Mouse (Mus musculus) G1E (cell line): ENCODE data around the gene Rplp0. TPM values are rescaled to one million over a fixed set of nuclear protein-coding genes. Genes with fewer than 3 reads are reported as not detected.
A peak's percentile ranks its signal among the peaks of the same experiment; 100 is the strongest.

Source experiments
- ATAC-seq: 2 replicates; pipeline ENCODE4 v1.8.0; 2016; ENCODE audit warnings: mild to moderate bottlenecking; ENCODE audit not compliant: insufficient number of reproducible peaks, poor library complexity, low FRiP score, severe bottlenecking; ENCODE audit errors: extremely low read depth
- DNase-seq: peaks from one replicate; pipeline ENCODE4 v3.0.0; 2012; ENCODE audit warnings: low spot score
- H3K27me3 ChIP-seq: 2 replicates; pipeline ENCODE4 v1.6.1; 2012; ENCODE audit warnings: mild to moderate bottlenecking, low read length, inconsistent platforms; ENCODE audit not compliant: insufficient read depth
- H3K36me3 ChIP-seq: replicated peaks from 2 replicates; pipeline ENCODE3; 2012; ENCODE audit warnings: mild to moderate bottlenecking, inconsistent platforms
- H3K4me1 ChIP-seq: 2 replicates; pipeline ENCODE4 v1.6.1; 2012; ENCODE audit warnings: low read depth, low read length, inconsistent platforms, mixed read lengths; ENCODE audit not compliant: insufficient read depth
- H3K4me3 ChIP-seq: 2 replicates; pipeline ENCODE4 v1.5.1; 2012; ENCODE audit warnings: low read depth, mild to moderate bottlenecking, inconsistent platforms, low read length, moderate library complexity, mixed read lengths
- H3K9me3 ChIP-seq: replicated peaks from 2 replicates; pipeline ENCODE4 v1.6.1; 2012; ENCODE audit warnings: inconsistent platforms
- CTCF ChIP-seq: IDR thresholded peaks from 2 replicates; pipeline ENCODE4 v1.5.1; 2012; ENCODE audit warnings: low read depth, low read length, inconsistent platforms, mixed read lengths
- GATA1 ChIP-seq: IDR thresholded peaks from 2 replicates; pipeline ENCODE4 v1.6.1; 2012; ENCODE audit warnings: borderline replicate concordance, low read length, inconsistent platforms, mixed read lengths
- GATA2 ChIP-seq: IDR thresholded peaks from 2 replicates; pipeline ENCODE4 v1.6.1; 2012; ENCODE audit warnings: low read depth, low read length, inconsistent platforms, borderline replicate concordance
- POLR2AphosphoS5 ChIP-seq: IDR thresholded peaks from 2 replicates; pipeline ENCODE4 v1.6.1; 2012; ENCODE audit warnings: low read depth, low read length, inconsistent platforms; ENCODE audit not compliant: insufficient replicate concordance
- TAL1 ChIP-seq: conservative IDR thresholded peaks from 2 replicates; pipeline ENCODE4 v1.6.1; 2012; ENCODE audit warnings: low read depth, low read length, inconsistent platforms, mixed read lengths
- polyA plus RNA-seq: library from polyadenylated mRNA; stranded (reverse); fragments of >175 nt; gene quantifications from 2 replicates; pipeline ENCODE4 v1.2.3, GENCODE M21; 2012
- total RNA-seq, 2 experiments: library from RNA; stranded (forward) in 1 of 2; stranded (reverse) in 1 of 2; fragments of 200-1000 nt in 1 of 2; fragments of >200 nt in 1 of 2; fragmentation: Nextera tagmentation in 1 of 2; gene quantifications; 2 replicates each; pipeline ENCODE4 v1.2.3; 2014 to 2017

Gene Rplp0
- total and polyA plus RNA-seq, 3 experiments: 915 to 1,362 (median 980) TPM

GRCm38 (mm10) chr5:115526456-115527202 lies 32.6 kb upstream of the Rplp0 start:
- Histone ChIP-seq H3K36me3 (peaks cover 49% of the 10 kb centered on the region), H3K27me3 (no peaks in the 10 kb centered on the region; the same call in 1 of the 2 replicates), H3K9me3 (no peaks in the 10 kb centered on the region), H3K4me1 (peaks cover 32% of the 10 kb centered on the region), H3K4me3 (no peak overlapping the region)
- TF ChIP-seq CTCF (no peak), GATA1 (no peak)
- ATAC-seq: no peak
- no peak for DNase-seq

- H3K4me1 ChIP-seq: peaks cover 42% of the 10 kb centered on the region
These were observed 31.1 kb upstream of the Rplp0 start for GRCm38 (mm10) chr5:115528128-115528527.

DNA sequence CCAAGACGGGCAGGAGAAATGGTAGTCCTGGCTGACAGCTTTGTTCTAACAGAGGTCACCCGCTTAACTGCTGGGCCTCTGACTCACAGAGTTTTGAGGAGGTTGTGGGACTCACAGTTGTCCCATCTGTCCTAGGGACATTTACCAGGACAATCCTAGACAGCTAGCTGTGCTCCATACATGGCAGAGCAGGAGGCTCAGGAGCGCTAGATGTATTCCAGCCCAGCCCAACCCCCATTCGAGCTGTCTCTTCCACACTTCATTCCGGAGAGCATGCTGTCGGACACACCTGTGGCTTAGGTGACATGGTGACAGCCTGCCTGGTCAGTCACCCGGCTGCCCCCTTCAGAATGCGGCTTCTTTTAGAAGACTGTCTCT lies 29.9 kb upstream of the Rplp0 start:
- Histone ChIP-seq H3K9me3 (no peaks in the 10 kb centered on the region), H3K4me1 (peaks cover 54% of the 10 kb centered on the region), H3K36me3 (peaks cover 38% of the 10 kb centered on the region), H3K27me3 (no peaks in the 10 kb centered on the region; the same call in 1 of the 2 replicates), H3K4me3 (no peak overlapping the region)
- TF ChIP-seq CTCF (no peak), TAL1 (no peak), GATA1 (no peak), GATA2 (no peak), POLR2AphosphoS5 (no peak)
- no peak for ATAC-seq
- DNase-seq: no peak

More at GRCm38 (mm10) chr5:115528128-115528527, 31.1 kb upstream of the Rplp0 start:
- Histone ChIP-seq H3K9me3 (no peaks in the 10 kb centered on the region), H3K36me3 (peaks cover 42% of the 10 kb centered on the region), H3K4me3 (no peak overlapping the region), H3K27me3 (no peaks in the 10 kb centered on the region; the same call in 1 of the 2 replicates)
- ATAC-seq (no peak), DNase-seq (no peak)
- TF ChIP-seq CTCF (no peak), GATA1 (no peak), POLR2AphosphoS5 (no peak), TAL1 (no peak), GATA2 (no peak)

GRCm38 (mm10) chr5:115529742-115530446 lies 29.4 kb upstream of the Rplp0 start:
- H3K36me3 ChIP-seq: peaks cover 34% of the 10 kb centered on the region
- TF ChIP-seq GATA2 (no peak), GATA1 (no peak), CTCF (no peak)
- peaks cover 59% of the 10 kb centered on the region for H3K4me1 ChIP-seq
- ATAC-seq (no peak), DNase-seq (no peak)
- H3K4me3 ChIP-seq: peak overlapping the region; percentile 36; the same call in 1 of the 2 replicates
- H3K9me3 ChIP-seq: no peaks in the 10 kb centered on the region
- peaks cover 2% of the 10 kb centered on the region; the same call in 1 of the 2 replicates for H3K27me3 ChIP-seq

GRCm38 (mm10) chr5:115530447-115530809 lies 28.8 kb upstream of the Rplp0 start:
- peaks cover 62% of the 10 kb centered on the region for H3K4me1 ChIP-seq
- peak; percentile 62 for DNase-seq
- H3K4me3 ChIP-seq: peak overlapping the region; percentile 66; the same call in 1 of the 2 replicates
- no peaks in the 10 kb centered on the region for H3K9me3 ChIP-seq
- peak; percentile 15; the same call in 1 of the 2 replicates for ATAC-seq
- TF ChIP-seq GATA2 (no peak), POLR2AphosphoS5 (no peak), TAL1 (no peak), CTCF (no peak), GATA1 (no peak)
- peaks cover 4% of the 10 kb centered on the region; the same call in 1 of the 2 replicates for H3K27me3 ChIP-seq
- peaks cover 30% of the 10 kb centered on the region for H3K36me3 ChIP-seq

DNA sequence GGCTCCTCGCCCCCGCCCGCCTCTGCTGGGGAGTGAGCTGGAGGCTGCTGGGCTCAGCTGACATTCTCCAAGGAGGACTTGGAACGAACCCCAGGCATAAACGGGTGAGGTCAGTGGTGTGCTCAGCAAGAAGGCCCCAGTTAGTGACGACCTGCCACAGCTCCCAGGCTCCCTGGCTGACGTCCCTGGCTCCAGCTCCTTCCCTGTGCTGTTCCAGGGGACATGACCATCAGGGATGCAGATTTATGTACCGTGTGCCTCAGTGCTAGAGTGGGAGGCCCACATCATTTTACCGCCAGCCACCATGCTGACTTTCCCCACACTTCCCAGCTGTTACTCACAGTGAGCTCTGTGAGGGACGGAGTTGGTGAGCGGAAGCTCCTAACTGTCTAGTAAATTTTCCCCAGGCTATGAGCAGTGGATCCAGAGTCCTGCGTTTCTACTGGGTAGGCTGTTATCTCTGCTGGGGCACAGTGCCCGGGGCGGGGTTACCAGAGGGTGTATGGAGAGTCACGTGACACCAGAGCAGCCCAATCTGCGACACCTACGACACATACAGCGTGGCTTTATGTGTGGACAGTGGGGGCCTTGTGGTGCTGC lies 27.5 kb upstream of the Rplp0 start:
- Histone ChIP-seq H3K4me1 (peaks cover 74% of the 10 kb centered on the region), H3K4me3 (peak overlapping the region; percentile 66; the same call in 1 of the 2 replicates)
- peak; percentile 88 for ATAC-seq

More for the DNA sequence above, 27.5 kb upstream of the Rplp0 start:
- Histone ChIP-seq H3K36me3 (peaks cover 18% of the 10 kb centered on the region), H3K9me3 (no peaks in the 10 kb centered on the region), H3K27me3 (peaks cover 4% of the 10 kb centered on the region; the same call in 1 of the 2 replicates)
- DNase-seq: peak; percentile 94
- TF ChIP-seq TAL1: no peak; the same call in 1 of the 2 replicates
- TF ChIP-seq GATA2: no peak
- no peak for TF ChIP-seq GATA1
- TF ChIP-seq POLR2AphosphoS5: no peak
- no peak for TF ChIP-seq CTCF
